Mouse (Mus musculus) embryonic facial prominence, embryonic 12.5 days (tissue): ENCODE data around the gene Nelfb. TPM values are rescaled to one million over a fixed set of nuclear protein-coding genes. Genes with fewer than 3 reads are reported as not detected.

Experiments used
- ATAC-seq: fragments of 200-750 bp; cut with Nextera tagmentation; 2 replicates; pipeline ENCODE4 v1.8.0; 2017; ENCODE audit not compliant: insufficient number of reproducible peaks, insufficient read depth, low FRiP score, low TSS enrichment
- H3K27ac ChIP-seq: fragments of 300-500 bp; sonication (generic); 2 replicates; pipeline ENCODE4 v1.5.1; 2016; ENCODE audit warnings: mild to moderate bottlenecking
- H3K27me3 ChIP-seq: fragments of 300-500 bp; sonication (generic); 2 replicates; pipeline ENCODE4 v1.6.1; 2016; ENCODE audit warnings: mild to moderate bottlenecking, moderate library complexity
- H3K36me3 ChIP-seq: fragments of 300-500 bp; sonication (generic); 2 replicates; pipeline ENCODE4 v1.6.1; 2016; ENCODE audit warnings: mild to moderate bottlenecking
- H3K4me1 ChIP-seq: fragments of 300-500 bp; sonication (generic); 2 replicates; pipeline ENCODE4 v1.6.1; 2016
- H3K4me2 ChIP-seq: fragments of 300-500 bp; sonication (generic); replicated peaks from 2 replicates; pipeline ENCODE4 v1.6.1; 2016; ENCODE audit warnings: mild to moderate bottlenecking, moderate library complexity
- H3K4me3 ChIP-seq: fragments of 300-500 bp; sonication (generic); 2 replicates; pipeline ENCODE4 v1.5.1; 2016; ENCODE audit warnings: mild to moderate bottlenecking
- H3K9ac ChIP-seq: fragments of 300-500 bp; sonication (generic); 2 replicates; pipeline ENCODE4 v1.6.1; 2016; ENCODE audit warnings: mild to moderate bottlenecking, moderate library complexity
- H3K9me3 ChIP-seq: fragments of 300-500 bp; sonication (generic); 2 replicates; pipeline ENCODE4 v1.6.1; 2016; ENCODE audit warnings: mild to moderate bottlenecking, moderate library complexity
- WGBS: fragments of 180-500 bp; shearing (Covaris S2); methylation state at CpG from one replicate; pipeline ENCODE4 v1.1.7; 2016; 5-methylcytosine and 5-hydroxymethylcytosine counted together
- polyA plus RNA-seq: library from polyadenylated mRNA; unstranded; fragments of >200 nt; fragmentation: Nextera tagmentation; extraction: Ambion mirVana; gene quantifications from 2 replicates; pipeline ENCODE4 v1.2.1, GENCODE M21; 2016

The Nelfb gene
- polyA plus RNA-seq, 1 experiment from 2014 or later, result 121 TPM

GRCm38 (mm10) chr2:25240723-25241437 is 29.6 kb upstream of the Nelfb start:
- Histone ChIP-seq H3K9ac (peak overlapping the region; percentile 24; the same call in 1 of the 2 replicates), H3K36me3 (peaks cover 6% of the 10 kb centered on the region; the same call in 1 of the 2 replicates), H3K4me3 (peak overlapping the region; percentile 34), H3K4me2 (peak overlapping the region; percentile 98), H3K4me1 (peaks cover 22% of the 10 kb centered on the region), H3K27ac (peak overlapping the region; percentile 8; the same call in 1 of the 2 replicates), H3K27me3 (peaks cover 43% of the 10 kb centered on the region), H3K9me3 (no peaks in the 10 kb centered on the region)
- ATAC-seq, result peak; percentile 81
- 1% methylated on average over 29 of the region's 29 CpGs for WGBS

DNA sequence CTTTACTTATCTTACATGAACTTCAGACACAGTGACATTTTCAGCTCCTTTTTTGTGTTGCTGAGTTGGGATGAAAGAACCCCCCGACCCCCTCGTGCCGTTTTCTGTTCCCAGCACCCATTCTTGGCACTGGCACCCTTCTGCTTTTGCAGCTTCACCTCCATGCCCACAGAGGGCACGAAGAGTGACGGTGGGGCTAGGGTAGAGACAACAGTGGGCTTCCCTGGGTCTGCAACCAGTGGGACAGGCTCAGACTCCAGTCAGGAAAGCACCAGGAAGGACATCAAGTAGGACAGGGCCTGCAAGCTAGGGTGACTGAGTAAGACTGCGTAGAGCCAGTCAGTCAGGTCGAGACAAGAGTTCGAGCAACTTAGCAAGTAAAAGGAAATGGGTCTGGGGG is 29.0 kb upstream of the Nelfb start:
- 48% methylated on average over 8 of the region's 8 CpGs for WGBS
- H3K9me3 ChIP-seq, result no peaks in the 10 kb centered on the region
- H3K36me3 ChIP-seq, result peaks cover 2% of the 10 kb centered on the region; the same call in 1 of the 2 replicates
- H3K4me1 ChIP-seq, result peaks cover 22% of the 10 kb centered on the region
- H3K9ac ChIP-seq, result 0 out of 2 replicates have a peak overlapping the region, but pooled peaks have one; percentile 6
- H3K27ac ChIP-seq, result peak overlapping the region; percentile 8; the same call in 1 of the 2 replicates
- peaks cover 46% of the 10 kb centered on the region for H3K27me3 ChIP-seq
- H3K4me2 ChIP-seq, result peak overlapping the region; percentile 98
- no peak for ATAC-seq
- peak overlapping the region; percentile 34 for H3K4me3 ChIP-seq

DNA sequence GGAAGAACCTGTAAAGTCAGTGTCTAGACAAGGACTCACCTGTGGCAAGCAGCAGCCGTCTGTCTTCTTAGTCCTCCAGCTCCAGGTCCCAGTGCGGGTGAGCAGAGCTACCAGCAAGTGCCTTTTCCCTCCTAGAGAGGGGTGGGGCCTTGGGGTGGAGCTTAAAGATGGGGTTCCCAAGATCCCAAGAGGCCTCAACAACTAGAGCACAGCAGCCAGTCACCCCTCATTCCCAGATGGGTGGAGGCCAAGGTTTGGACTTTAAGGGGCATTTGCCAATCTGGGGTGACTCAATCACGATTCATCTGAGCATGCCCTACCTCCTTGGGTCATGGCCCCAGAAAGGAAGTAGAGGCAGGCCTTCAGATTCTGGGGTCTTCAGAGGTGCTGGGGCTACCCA is 28.5 kb upstream of the Nelfb start:
- H3K27me3 ChIP-seq, result peaks cover 49% of the 10 kb centered on the region
- WGBS, result 86% methylated on average over 3 of the region's 3 CpGs
- no peak overlapping the region for H3K27ac ChIP-seq
- no peak overlapping the region for H3K9ac ChIP-seq
- peaks cover 22% of the 10 kb centered on the region for H3K4me1 ChIP-seq
- no peak overlapping the region for H3K4me3 ChIP-seq
- no peaks in the 10 kb centered on the region for H3K36me3 ChIP-seq
- no peak for ATAC-seq
- H3K9me3 ChIP-seq, result no peaks in the 10 kb centered on the region
- no peak overlapping the region for H3K4me2 ChIP-seq

GRCm38 (mm10) chr2:25238106-25238505 is 26.8 kb upstream of the Nelfb start:
- Histone ChIP-seq H3K4me1 (peaks cover 22% of the 10 kb centered on the region), H3K36me3 (no peaks in the 10 kb centered on the region), H3K4me2 (no peak overlapping the region), H3K27me3 (peaks cover 38% of the 10 kb centered on the region), H3K27ac (no peak overlapping the region), H3K9ac (no peak overlapping the region), H3K4me3 (no peak overlapping the region), H3K9me3 (no peaks in the 10 kb centered on the region)
- ATAC-seq, result no peak

DNA sequence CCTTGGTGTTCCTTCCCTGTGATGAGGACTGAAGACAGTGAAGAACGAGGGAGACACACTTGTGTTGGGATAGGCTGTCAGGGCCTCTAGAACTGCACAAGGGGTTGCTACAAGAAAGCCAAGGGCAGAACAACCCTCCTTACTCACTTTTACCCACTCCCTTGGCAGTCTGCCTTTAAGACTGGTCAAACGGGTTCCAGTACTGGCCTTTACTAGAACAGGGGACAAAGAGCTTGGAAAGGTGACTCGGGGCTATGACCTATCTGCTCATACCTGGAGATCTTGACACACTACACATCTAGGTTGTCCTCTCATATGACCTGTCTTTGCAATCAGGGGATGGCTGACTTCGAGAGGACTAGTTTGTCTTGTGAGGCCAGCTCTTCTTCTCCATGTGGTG is 26.2 kb upstream of the Nelfb start:
- no peak overlapping the region for H3K9ac ChIP-seq
- no peaks in the 10 kb centered on the region for H3K36me3 ChIP-seq
- H3K4me2 ChIP-seq, result no peak overlapping the region
- H3K4me3 ChIP-seq, result no peak overlapping the region
- H3K27ac ChIP-seq, result no peak overlapping the region
- H3K9me3 ChIP-seq, result no peaks in the 10 kb centered on the region
- ATAC-seq, result no peak
- peaks cover 18% of the 10 kb centered on the region for H3K4me1 ChIP-seq
- H3K27me3 ChIP-seq, result peaks cover 33% of the 10 kb centered on the region
- 68% methylated on average over 4 of the region's 4 CpGs for WGBS

DNA sequence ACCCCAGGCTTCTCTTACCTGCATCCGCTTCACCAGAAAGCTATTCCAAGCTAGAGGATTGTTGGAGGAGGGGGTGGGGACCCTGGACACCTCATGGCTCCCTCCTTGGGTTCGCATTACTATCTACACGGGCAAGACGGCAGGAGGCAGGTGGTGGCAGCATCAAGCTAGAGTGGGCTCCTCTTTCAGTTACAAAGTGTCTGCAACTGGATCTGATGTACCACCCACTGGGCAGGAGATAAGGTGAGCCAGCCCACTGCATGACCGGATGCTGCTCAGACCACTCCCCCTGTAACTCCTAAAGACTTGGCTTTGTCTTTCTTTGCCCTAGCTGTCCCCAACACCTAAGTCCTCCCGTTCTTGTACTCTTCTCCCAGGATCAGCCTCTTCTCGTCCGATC is 25.3 kb upstream of the Nelfb start, which contains the start of gene Rnf224:
TSS of gene Rnf224 (minus strand) at position 174 of the 400 bp plus-strand sequence.
- no peaks in the 10 kb centered on the region for H3K9me3 ChIP-seq
- no peak for ATAC-seq
- no peak within 1 kb of the TSS for H3K4me3 ChIP-seq
- H3K36me3 ChIP-seq, result no peaks in the 10 kb centered on the region
- 32% methylated on average over 8 of the region's 8 CpGs for whole genome bisulfite sequencing
- peaks cover 31% of the 10 kb centered on the region for H3K27me3 ChIP-seq
- H3K4me2 ChIP-seq, result no peak within 1 kb of the TSS
- peaks cover 11% of the 10 kb centered on the region for H3K4me1 ChIP-seq
- no peak within 1 kb of the TSS for H3K27ac ChIP-seq
- H3K9ac ChIP-seq, result no peak within 1 kb of the TSS

GRCm38 (mm10) chr2:25234551-25235220 is 23.4 kb upstream of the Nelfb start:
- no peak for ATAC-seq

GRCm38 (mm10) chr2:25234050-25234449 is 22.8 kb upstream of the Nelfb start, which contains the start of gene Slc34a3:
Slc34a3 (minus strand) TSS chr2:25234364.
- Histone ChIP-seq H3K36me3 (no peaks in the 10 kb centered on the region), H3K4me2 (no peak within 1 kb of the TSS), H3K27me3 (peaks cover 28% of the 10 kb centered on the region; the same call in 1 of the 2 replicates), H3K4me1 (no peaks in the 10 kb centered on the region), H3K9me3 (no peaks in the 10 kb centered on the region), H3K9ac (no peak within 1 kb of the TSS), H3K4me3 (no peak within 1 kb of the TSS), H3K27ac (no peak within 1 kb of the TSS)
- ATAC-seq, result no peak
- 80% methylated on average over 3 of the region's 3 CpGs for WGBS

More at GRCm38 (mm10) chr2:25234551-25235220, 23.4 kb upstream of the Nelfb start:
- Histone ChIP-seq H3K27me3 (peaks cover 28% of the 10 kb centered on the region; the same call in 1 of the 2 replicates), H3K9me3 (no peaks in the 10 kb centered on the region), H3K4me1 (no peaks in the 10 kb centered on the region), H3K4me2 (no peak overlapping the region), H3K27ac (no peak overlapping the region), H3K36me3 (no peaks in the 10 kb centered on the region), H3K9ac (no peak overlapping the region), H3K4me3 (no peak overlapping the region)
- 69% methylated on average over 5 of the region's 5 CpGs for WGBS

DNA sequence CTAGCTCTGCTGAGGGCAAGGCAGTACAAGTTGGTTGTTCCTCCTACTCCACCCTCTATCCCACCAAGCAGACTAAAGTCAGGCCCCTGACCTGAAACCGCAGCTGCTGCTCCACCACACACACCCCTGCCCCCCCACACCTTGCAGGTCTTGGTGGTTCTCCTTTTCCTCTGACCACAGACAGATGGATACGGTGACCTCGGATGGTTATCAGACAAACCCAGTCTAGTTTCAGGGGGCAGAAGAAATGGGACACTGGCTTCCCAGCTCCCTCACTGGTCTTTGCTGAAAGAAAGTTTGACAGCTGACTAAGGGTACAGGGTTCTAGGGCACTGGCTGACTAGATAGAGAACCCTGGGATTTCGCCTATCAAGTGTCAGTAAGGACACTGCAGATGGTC is 22.1 kb upstream of the Nelfb start:
- 73% methylated on average over 4 of the region's 4 CpGs for WGBS
- Histone ChIP-seq H3K27me3 (peaks cover 28% of the 10 kb centered on the region; the same call in 1 of the 2 replicates), H3K36me3 (no peaks in the 10 kb centered on the region), H3K27ac (no peak overlapping the region), H3K4me3 (no peak overlapping the region), H3K9ac (no peak overlapping the region), H3K9me3 (no peaks in the 10 kb centered on the region), H3K4me1 (no peaks in the 10 kb centered on the region), H3K4me2 (no peak overlapping the region)
- no peak for ATAC-seq

GRCm38 (mm10) chr2:25231038-25231437 is 19.7 kb upstream of the Nelfb start:
- Histone ChIP-seq H3K36me3 (no peaks in the 10 kb centered on the region), H3K9me3 (no peaks in the 10 kb centered on the region), H3K4me2 (no peak overlapping the region), H3K9ac (no peak overlapping the region), H3K4me1 (no peaks in the 10 kb centered on the region), H3K27me3 (peaks cover 21% of the 10 kb centered on the region; the same call in 1 of the 2 replicates), H3K27ac (no peak overlapping the region), H3K4me3 (no peak overlapping the region)
- 44% methylated on average over 12 of the region's 12 CpGs for WGBS
- no peak for ATAC-seq

GRCm38 (mm10) chr2:25230581-25230980 is 19.3 kb upstream of the Nelfb start:
- peaks cover 17% of the 10 kb centered on the region; the same call in 1 of the 2 replicates for H3K27me3 ChIP-seq
- no peak overlapping the region for H3K9ac ChIP-seq
- no peak overlapping the region for H3K4me3 ChIP-seq
- H3K27ac ChIP-seq, result no peak overlapping the region
- no peak for ATAC-seq
- H3K4me1 ChIP-seq, result 0 out of 2 replicates have a peak, but pooled peaks cover 2% of the 10 kb centered on the region
- no peak overlapping the region for H3K4me2 ChIP-seq
- no peaks in the 10 kb centered on the region for H3K9me3 ChIP-seq
- no peaks in the 10 kb centered on the region for H3K36me3 ChIP-seq
- 89% methylated on average over 7 of the region's 7 CpGs for WGBS

DNA sequence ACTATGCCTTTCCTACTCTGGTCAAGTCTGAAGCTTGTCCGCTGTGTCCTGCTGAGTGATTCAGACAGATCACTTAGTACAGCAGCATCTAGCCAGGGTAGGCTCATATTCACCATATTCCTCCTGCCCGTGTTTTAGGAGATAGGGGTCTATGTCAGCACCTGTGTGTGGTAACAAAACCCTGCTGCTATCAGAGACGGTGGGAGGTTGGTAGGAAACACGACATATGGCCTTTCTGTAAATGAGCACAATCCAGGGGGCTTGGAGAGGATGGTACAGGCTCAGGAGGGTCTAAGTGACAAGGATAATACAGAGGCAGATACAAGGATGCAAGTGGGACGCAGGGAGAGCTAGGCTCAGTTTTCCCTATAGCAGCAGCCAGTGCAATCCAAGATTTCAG is 18.3 kb upstream of the Nelfb start:
- H3K27ac ChIP-seq, result no peak overlapping the region
- H3K4me1 ChIP-seq, result 0 out of 2 replicates have a peak, but pooled peaks cover 4% of the 10 kb centered on the region
- WGBS, result 76% methylated on average over 5 of the region's 5 CpGs
- no peaks in the 10 kb centered on the region for H3K36me3 ChIP-seq
- H3K4me2 ChIP-seq, result no peak overlapping the region
- H3K4me3 ChIP-seq, result no peak overlapping the region
- H3K27me3 ChIP-seq, result peaks cover 13% of the 10 kb centered on the region; the same call in 1 of the 2 replicates
- no peak for ATAC-seq
- no peak overlapping the region for H3K9ac ChIP-seq
- no peaks in the 10 kb centered on the region for H3K9me3 ChIP-seq
